Mouse (Mus musculus) testis, postnatal 14 days (tissue): ENCODE results near the gene Nnmt.

Experiments
- DNase-seq: peaks from one replicate; pipeline ENCODE4 v3.0.0; 2021; ENCODE audit warnings: low spot score

The Nnmt gene

DNA sequence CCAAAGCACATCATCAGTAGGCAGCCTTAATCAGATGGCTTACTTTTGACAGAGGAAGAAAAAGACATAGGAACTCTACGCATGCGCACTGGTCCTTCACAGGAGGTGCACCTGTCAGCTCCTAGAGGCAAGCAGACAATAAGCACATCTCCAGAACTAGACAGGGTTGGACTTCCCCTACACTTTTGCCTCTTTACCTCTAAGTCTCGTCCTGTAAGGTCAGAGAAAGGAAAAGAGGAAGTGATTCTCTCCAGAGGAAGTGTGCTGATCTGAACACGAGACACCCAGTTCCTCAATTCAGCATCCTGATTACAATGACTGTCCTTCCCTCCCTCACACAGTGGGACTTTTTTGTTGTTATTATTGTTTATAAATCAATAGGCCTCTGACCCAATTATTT lies 46.3 kb downstream of the Nnmt start:
- no peak for DNase-seq

GRCm38 (mm10) chr9:48549056-48549455 lies 55.9 kb downstream of the Nnmt start:
- no peak for DNase-seq

DNA sequence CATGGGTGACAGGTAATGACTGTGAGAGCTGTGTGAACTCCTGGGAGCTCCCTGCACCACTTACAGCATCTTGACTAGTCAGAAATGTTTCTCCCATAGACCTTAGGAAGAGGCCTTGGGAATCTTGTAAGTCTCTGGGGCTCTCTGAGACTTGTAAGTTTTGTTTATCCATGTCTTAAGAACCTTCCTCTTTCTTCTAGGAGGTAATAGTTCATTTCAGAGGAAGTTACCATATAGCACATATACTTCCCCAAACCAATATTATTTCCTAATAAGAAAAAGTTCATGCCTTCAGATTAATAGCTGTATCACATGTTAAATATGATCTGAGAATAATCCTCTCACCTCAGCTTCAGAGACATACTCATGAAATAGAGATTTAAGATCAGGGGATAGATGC lies 57.7 kb downstream of the Nnmt start:
- no peak for DNase-seq
